Mouse (Mus musculus): ENCODE measurements around the gene Gm11559. TPM values are rescaled to one million over a fixed set of nuclear protein-coding genes. Genes with fewer than 3 reads are reported as not detected.

The Gm11559 gene
- polyA plus RNA-seq, 1 experiment from 2014 or later = not detected

- no peaks in the 10 kb centered on the region for H3K36me3 ChIP-seq
- H3K4me1 ChIP-seq (replicated peaks) = no peaks in the 10 kb centered on the region
- no peak within 1 kb of the TSS for H3K9ac ChIP-seq (replicated peaks)
- WGBS = 92% methylated on average over 3 of the region's 3 CpGs
- H3K4me2 ChIP-seq = no peak within 1 kb of the TSS
- no peak for ATAC-seq (ENCODE audit: insufficient number of reproducible peaks, insufficient read depth, low FRiP score, low TSS enrichment, low read depth)
- H3K27ac ChIP-seq = no peak within 1 kb of the TSS
- H3K27me3 ChIP-seq = no peaks in the 10 kb centered on the region
- no peak within 1 kb of the TSS for H3K4me3 ChIP-seq (replicated peaks)
- no peaks in the 10 kb centered on the region for H3K9me3 ChIP-seq
Measured at GRCm38 (mm10) chr11:99914451-99914850, 50.2 kb downstream of the Gm11559 start, which contains the start of gene Gm11565. TSS of gene Gm11565 (plus strand) at chr11:99914751.

Other genes starting within 250 kb of the Gm11559 start
- gene Krtap2-4, start 249.6 kb upstream of the Gm11559 start, polyA plus RNA-seq (2016; fragmentation: Nextera tagmentation; extraction: Ambion mirVana) = not detected in 2 replicates
- gene Gm11562, start 244.0 kb upstream of the Gm11559 start, polyA plus RNA-seq (2016; fragmentation: Nextera tagmentation; extraction: Ambion mirVana) = not detected in 2 replicates
- gene Krtap4-1, start 236.2 kb upstream of the Gm11559 start, polyA plus RNA-seq (2016; fragmentation: Nextera tagmentation; extraction: Ambion mirVana) = not detected in 2 replicates
- gene Krtap4-2, start 229.4 kb upstream of the Gm11559 start, polyA plus RNA-seq (2016; fragmentation: Nextera tagmentation; extraction: Ambion mirVana) = not detected in 2 replicates
- not detected in 2 replicates for gene Krtap4-7, start 220.4 kb upstream of the Gm11559 start, polyA plus RNA-seq (2016; fragmentation: Nextera tagmentation; extraction: Ambion mirVana)
- gene Gm11555, start 214.2 kb upstream of the Gm11559 start, polyA plus RNA-seq (2016; fragmentation: Nextera tagmentation; extraction: Ambion mirVana) = not detected in 2 replicates
- gene Gm11563, start 205.5 kb upstream of the Gm11559 start, polyA plus RNA-seq (2016; fragmentation: Nextera tagmentation; extraction: Ambion mirVana) = not detected in 2 replicates
- not detected in 2 replicates for gene Krtap4-6, start 198.5 kb upstream of the Gm11559 start, polyA plus RNA-seq (2016; fragmentation: Nextera tagmentation; extraction: Ambion mirVana)
- gene Gm14190, start 173.7 kb upstream of the Gm11559 start, polyA plus RNA-seq (2016; fragmentation: Nextera tagmentation; extraction: Ambion mirVana) = not detected in 2 replicates
- gene Gm14180, start 130.2 kb upstream of the Gm11559 start, polyA plus RNA-seq (2016; fragmentation: Nextera tagmentation; extraction: Ambion mirVana) = not detected in 2 replicates
- not detected in 2 replicates for gene Gm11595, start 91.6 kb upstream of the Gm11559 start, polyA plus RNA-seq (2016; fragmentation: Nextera tagmentation; extraction: Ambion mirVana)
- gene Krtap4-8, start 83.8 kb upstream of the Gm11559 start, polyA plus RNA-seq (2016; fragmentation: Nextera tagmentation; extraction: Ambion mirVana) = not detected in 2 replicates
- not detected in 2 replicates for gene Krtap4-9, start 79.3 kb upstream of the Gm11559 start, polyA plus RNA-seq (2016; fragmentation: Nextera tagmentation; extraction: Ambion mirVana)
- gene Gm11596, start 71.0 kb upstream of the Gm11559 start, polyA plus RNA-seq (2016; fragmentation: Nextera tagmentation; extraction: Ambion mirVana) = not detected in 2 replicates
- not detected in 2 replicates for gene Gm11569, start 65.5 kb upstream of the Gm11559 start, polyA plus RNA-seq (2016; fragmentation: Nextera tagmentation; extraction: Ambion mirVana)
- not detected in 2 replicates for gene Gm11554, start 60.0 kb upstream of the Gm11559 start, polyA plus RNA-seq (2016; fragmentation: Nextera tagmentation; extraction: Ambion mirVana)
- gene Krtap4-13, start 54.6 kb upstream of the Gm11559 start, polyA plus RNA-seq (2016; fragmentation: Nextera tagmentation; extraction: Ambion mirVana) = not detected in 2 replicates
- not detected in 2 replicates for gene Gm11564, start 48.8 kb upstream of the Gm11559 start, polyA plus RNA-seq (2016; fragmentation: Nextera tagmentation; extraction: Ambion mirVana)
- gene 2300003K06Rik, start 26.4 kb upstream of the Gm11559 start, polyA plus RNA-seq (2016; fragmentation: Nextera tagmentation; extraction: Ambion mirVana) = not detected in 2 replicates
- gene Krtap4-16, start 12.9 kb upstream of the Gm11559 start, polyA plus RNA-seq (2016; fragmentation: Nextera tagmentation; extraction: Ambion mirVana) = not detected in 2 replicates
- not detected in 2 replicates for gene Gm11568, start 6.6 kb upstream of the Gm11559 start, polyA plus RNA-seq (2016; fragmentation: Nextera tagmentation; extraction: Ambion mirVana)
- not detected in 2 replicates for gene Krtap9-1, start 8.9 kb downstream of the Gm11559 start, polyA plus RNA-seq (2016; fragmentation: Nextera tagmentation; extraction: Ambion mirVana)
- not detected in 2 replicates for gene Gm11567, start 14.7 kb downstream of the Gm11559 start, polyA plus RNA-seq (2016; fragmentation: Nextera tagmentation; extraction: Ambion mirVana)
- gene Krtap31-1, start 43.4 kb downstream of the Gm11559 start, polyA plus RNA-seq (2016; fragmentation: Nextera tagmentation; extraction: Ambion mirVana) = not detected in 2 replicates
- not detected in 2 replicates for gene Gm11565, start 50.3 kb downstream of the Gm11559 start, polyA plus RNA-seq (2016; fragmentation: Nextera tagmentation; extraction: Ambion mirVana)
- gene Krtap31-2, start 71.8 kb downstream of the Gm11559 start, polyA plus RNA-seq (2016; fragmentation: Nextera tagmentation; extraction: Ambion mirVana) = not detected in 2 replicates
- gene Krtap9-5, start 84.0 kb downstream of the Gm11559 start, polyA plus RNA-seq (2016; fragmentation: Nextera tagmentation; extraction: Ambion mirVana) = not detected in 2 replicates
- gene Krtap29-1, start 114.6 kb downstream of the Gm11559 start, polyA plus RNA-seq (2016; fragmentation: Nextera tagmentation; extraction: Ambion mirVana) = not detected in 2 replicates
- not detected in 2 replicates for gene Krtap16-1, start 122.1 kb downstream of the Gm11559 start, polyA plus RNA-seq (2016; fragmentation: Nextera tagmentation; extraction: Ambion mirVana)
- gene Krtap17-1, start 129.5 kb downstream of the Gm11559 start, polyA plus RNA-seq (2016; fragmentation: Nextera tagmentation; extraction: Ambion mirVana) = 1.4 and 1.9 TPM in 2 replicates
- gene Krt33a, start 151.7 kb downstream of the Gm11559 start, polyA plus RNA-seq (2016; fragmentation: Nextera tagmentation; extraction: Ambion mirVana) = not detected in 2 replicates
- 0.18 and 0.27 TPM in 2 replicates for gene Krt33b, start 165.4 kb downstream of the Gm11559 start, polyA plus RNA-seq (2016; fragmentation: Nextera tagmentation; extraction: Ambion mirVana)
- not detected in 2 replicates for gene Krt34, start 177.1 kb downstream of the Gm11559 start, polyA plus RNA-seq (2016; fragmentation: Nextera tagmentation; extraction: Ambion mirVana)
- gene Krt31, start 186.1 kb downstream of the Gm11559 start, polyA plus RNA-seq (2016; fragmentation: Nextera tagmentation; extraction: Ambion mirVana) = not detected in 2 replicates
- gene Krt32, start 223.8 kb downstream of the Gm11559 start, polyA plus RNA-seq (2016; fragmentation: Nextera tagmentation; extraction: Ambion mirVana) = not detected in 2 replicates
- 0.28 and 0.70 TPM in 2 replicates for gene Krt35, start 231.8 kb downstream of the Gm11559 start, polyA plus RNA-seq (2016; fragmentation: Nextera tagmentation; extraction: Ambion mirVana)
- gene Krt36, start 241.2 kb downstream of the Gm11559 start, polyA plus RNA-seq (2016; fragmentation: Nextera tagmentation; extraction: Ambion mirVana) = 0.13 and 0.16 TPM in 2 replicates